Mouse (Mus musculus) heart, adult 11 months (tissue): Measurements from ENCODE around the gene Mul1.

Source experiments
- DNase-seq: peaks from one replicate; pipeline ENCODE4 v3.0.0; 2022

Gene Mul1

DNA sequence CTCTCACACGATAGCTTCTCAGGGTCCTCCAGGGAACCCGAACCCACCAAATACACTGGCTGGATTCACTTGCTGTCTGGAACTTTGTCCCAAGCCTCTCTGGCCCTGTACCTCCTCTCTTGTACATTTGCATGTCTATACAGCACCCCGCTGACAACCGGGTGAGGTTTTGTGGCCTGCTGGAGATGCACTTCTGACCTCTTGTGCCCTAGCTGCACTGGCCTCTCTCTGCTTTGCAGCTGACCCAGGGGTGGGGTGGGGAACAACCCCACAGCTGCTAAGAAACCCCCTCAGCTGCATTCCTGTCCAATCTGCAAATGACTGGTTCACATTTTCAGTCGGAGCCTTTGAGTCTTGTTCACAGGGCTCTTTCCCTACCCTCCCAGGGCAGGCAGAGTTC is 10.5 kb downstream of the Mul1 start:
- DNase-seq, result no peak

DNA sequence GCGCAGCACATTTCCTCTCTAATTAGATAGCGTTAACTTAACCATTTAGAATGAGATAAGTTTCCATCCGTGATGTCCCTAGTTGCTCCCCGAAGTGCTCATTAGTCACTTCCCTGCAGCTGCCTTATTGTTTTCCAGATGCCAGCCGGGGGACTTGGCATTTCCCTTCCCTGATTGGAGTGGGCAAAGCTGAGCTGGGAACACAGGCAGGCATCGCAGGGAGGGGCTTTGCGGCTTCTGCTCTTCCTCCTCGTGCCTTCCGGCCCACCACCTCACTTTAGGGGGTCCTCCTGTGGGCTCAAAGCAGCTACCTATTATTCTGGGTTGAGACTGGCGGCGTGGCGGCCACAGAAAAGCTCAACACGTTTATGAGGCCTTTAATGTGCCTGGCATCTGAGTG is 12.5 kb downstream of the Mul1 start:
- DNase-seq, result no peak

GRCm38 (mm10) chr4:138447387-138447786 is 12.9 kb downstream of the Mul1 start:
- DNase-seq, result peak; percentile 98

DNA sequence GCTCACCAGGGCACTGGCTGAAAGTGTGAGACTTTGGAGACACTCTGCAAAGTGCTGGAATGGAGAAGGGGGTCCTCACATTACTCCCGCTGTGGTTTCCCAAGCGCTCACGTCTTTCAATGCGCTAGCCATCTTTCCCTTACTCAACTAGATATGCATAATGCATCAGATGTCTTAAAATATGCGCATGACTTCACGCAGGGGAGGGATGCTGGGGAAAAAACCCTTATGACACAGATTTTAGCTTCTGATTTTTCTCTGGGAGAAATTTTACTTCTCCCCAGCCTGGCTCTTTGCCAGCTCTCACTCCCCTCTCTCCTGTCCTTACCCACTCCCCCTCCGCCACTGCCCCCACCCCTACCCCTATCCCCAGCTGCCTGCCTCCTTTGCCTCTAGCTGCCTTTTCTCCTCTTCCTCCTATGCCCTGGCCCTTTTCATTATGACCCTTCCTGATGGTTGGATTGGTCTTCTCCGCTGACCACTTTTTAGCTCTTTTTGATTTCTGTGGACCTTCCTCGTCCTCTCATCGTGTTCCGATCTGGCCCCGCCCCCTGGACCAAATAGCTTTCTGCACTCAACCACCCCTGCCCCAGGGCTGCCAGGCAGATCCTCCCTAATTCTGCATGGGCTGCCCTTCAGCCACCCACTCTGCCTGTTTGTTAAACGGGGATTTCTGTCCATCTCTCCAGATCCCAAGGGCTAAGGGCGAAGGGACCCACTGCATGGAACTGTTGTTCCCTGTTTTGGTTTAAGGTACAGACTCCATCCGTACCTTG is 13.5 kb downstream of the Mul1 start:
- DNase-seq, result no peak

DNA sequence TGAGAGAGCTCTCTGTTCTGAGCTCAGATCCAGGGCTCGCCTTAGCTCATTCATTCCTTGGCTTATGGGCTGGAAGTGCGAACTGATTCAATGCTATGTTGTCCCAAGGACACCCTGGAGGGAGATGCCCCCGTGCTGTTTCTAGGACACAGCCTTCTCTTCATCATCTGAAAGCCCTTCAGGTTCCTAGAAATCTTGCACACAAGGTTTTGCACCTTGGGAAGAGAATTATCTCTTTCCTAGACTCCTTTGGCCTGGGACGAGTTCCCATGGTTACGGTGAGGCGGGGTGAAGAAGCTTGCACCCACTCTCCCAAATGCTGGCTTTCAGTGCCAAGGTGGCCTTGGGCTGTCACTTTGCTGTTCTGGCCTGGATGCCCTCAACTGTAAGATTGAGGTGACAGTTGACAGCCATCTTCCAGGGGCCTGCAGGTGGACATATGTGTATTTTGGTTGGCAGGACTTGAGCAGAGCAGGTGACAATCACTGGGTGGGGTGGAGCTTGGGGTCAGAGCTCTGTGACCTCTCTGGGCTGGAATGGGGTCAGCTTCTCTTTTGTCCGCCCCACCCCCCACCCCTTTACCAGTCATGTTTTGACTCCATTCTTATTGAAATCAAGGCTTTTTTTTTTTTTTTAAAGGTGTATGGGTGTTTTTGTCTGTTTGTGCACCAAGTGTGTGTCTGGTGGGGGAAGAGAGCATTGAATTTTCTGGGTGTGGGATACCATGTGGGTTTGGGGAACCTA is 14.6 kb downstream of the Mul1 start:
- no peak for DNase-seq

GRCm38 (mm10) chr4:138449636-138450314 is 15.3 kb downstream of the Mul1 start:
- DNase-seq, result no peak

- peak; percentile 94 for DNase-seq
These were observed 18.0 kb downstream of the Mul1 start for GRCm38 (mm10) chr4:138452306-138453096.

- peak; percentile 95 for DNase-seq
These were observed 18.8 kb downstream of the Mul1 start for GRCm38 (mm10) chr4:138453097-138453752.

DNA sequence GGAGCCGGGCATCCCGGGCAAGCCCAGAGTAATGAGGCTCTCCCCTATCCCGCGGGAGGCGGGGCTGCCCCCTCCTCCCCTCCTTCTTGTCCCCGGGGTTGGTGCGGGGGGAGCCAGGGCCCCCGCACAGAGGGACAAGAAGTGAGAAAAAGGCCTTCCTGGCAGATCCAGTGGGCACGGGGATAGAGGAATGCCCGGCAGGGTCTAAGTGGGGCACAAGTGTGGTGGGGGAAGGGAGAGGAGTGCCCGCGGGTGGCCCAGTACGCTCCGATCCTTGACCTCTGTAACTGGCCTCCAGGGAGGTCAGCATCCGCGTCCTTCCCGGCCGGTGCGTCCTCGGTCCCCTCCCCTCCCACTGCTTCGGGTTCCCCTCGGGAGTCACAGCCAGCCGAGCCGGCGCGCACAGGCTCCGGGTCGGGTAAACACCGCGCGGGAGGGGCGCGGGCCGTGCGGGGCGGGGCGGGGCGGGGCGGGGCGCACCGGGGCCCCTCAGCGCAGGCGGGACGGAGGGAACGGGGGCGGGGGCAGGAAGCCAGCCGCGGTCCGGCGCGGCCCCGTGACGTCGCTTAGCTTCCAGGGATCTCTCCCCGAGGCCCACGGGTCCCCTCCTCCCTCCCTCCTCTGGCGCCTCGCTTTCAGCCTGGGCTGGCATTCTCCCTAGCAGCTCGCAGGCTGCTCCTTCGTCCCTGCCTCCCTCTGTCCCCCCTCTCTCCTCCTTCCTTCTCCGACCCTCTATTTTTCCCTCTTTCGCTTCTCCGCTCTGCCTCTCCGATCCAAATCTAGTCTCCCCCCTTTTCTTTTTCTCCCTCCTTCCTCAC is 19.5 kb downstream of the Mul1 start, which contains the start of gene Camk2n1:
Camk2n1 (plus strand) TSS at position 562 of the 818 bp plus-strand sequence.
- DNase-seq, result peak; percentile 99

- peak; percentile 98 for DNase-seq
These were observed 20.2 kb downstream of the Mul1 start for GRCm38 (mm10) chr4:138454571-138455140.

- DNase-seq, result peak; percentile 95
These were observed 20.9 kb downstream of the Mul1 start for GRCm38 (mm10) chr4:138455141-138455955.

DNA sequence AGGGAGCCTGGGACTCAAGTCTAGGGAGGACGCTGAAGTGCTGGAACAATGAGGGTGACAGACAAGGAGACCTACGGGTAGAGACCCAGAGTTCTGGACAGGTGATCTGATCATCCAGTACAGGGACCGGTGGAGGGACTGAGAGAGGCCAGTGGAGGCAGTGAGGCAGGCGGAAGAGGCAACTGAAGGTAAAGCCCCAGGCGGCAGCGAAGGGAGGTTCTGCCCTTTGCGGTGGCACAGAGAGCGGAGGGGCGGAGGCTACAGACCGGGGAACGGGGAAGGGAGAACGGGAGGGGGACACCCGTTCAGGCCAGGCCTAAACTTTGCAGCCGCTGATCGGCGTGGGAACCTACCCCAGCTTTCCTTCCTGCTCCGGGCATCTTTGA is 21.5 kb downstream of the Mul1 start:
- DNase-seq, result peak; percentile 92

- no peak for DNase-seq
These were observed 22.1 kb downstream of the Mul1 start for GRCm38 (mm10) chr4:138456536-138456935.

GRCm38 (mm10) chr4:138457091-138457490 is 22.6 kb downstream of the Mul1 start:
- no peak for DNase-seq

DNA sequence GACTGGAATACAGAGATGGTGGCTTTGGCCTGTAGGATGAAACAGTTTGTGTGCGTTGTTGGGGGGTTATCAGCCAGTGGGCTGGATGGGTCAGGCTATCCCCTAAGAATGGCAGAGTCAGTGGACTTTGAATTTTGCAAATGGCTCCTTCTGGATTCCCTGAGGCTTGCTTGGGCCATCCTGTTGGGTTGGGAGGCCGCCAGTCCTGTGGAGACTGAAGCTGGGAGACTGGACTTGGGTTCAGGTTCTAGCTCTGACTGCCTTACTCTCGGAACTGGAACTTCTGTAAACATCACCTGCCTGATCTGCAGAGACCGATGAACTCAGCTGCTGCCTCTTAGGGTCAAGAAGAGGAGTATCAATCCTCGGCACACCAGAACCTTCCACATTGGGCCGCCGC is 23.7 kb downstream of the Mul1 start:
- DNase-seq, result no peak

GRCm38 (mm10) chr4:138458735-138459440 is 24.4 kb downstream of the Mul1 start:
- DNase-seq, result no peak

DNA sequence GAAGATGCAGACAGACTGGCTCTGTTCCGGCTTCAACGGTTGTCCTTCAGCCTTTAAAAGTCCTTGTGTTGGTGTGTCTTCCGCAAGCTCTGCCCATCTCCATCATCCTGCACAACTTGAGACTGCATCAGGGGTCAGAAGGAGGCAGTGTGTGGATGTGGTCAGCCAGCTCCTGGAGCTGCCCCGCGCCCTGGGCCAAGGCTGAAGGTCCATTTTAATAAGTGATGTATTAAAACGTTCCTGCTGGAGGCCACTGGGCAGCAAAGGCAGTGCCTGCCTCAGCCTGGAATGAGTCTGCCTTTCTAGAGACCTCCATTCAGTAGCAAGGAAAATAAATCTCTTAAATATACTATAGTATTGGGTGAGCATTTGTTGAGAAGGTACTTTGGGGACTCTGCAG is 25.3 kb downstream of the Mul1 start:
- no peak for DNase-seq

- DNase-seq, result no peak
These were observed 26.4 kb downstream of the Mul1 start for GRCm38 (mm10) chr4:138460910-138461309.

- DNase-seq, result no peak
These were observed 27.0 kb downstream of the Mul1 start for GRCm38 (mm10) chr4:138461471-138461870.
